Mouse (Mus musculus) midbrain, embryonic 11.5 days (tissue): ENCODE data around the gene Ap1g1. TPM values are rescaled to one million over a fixed set of nuclear protein-coding genes. Genes with fewer than 3 reads are reported as not detected.

Experiments
- ATAC-seq: fragments of 200-750 bp; cut with Nextera tagmentation; 2 replicates; pipeline ENCODE4 v1.8.0; 2017; ENCODE audit warnings: moderate TSS enrichment, moderate library complexity; ENCODE audit not compliant: low FRiP score
- DNase-seq: peaks from one replicate; pipeline ENCODE4 v3.0.0; 2015; ENCODE audit warnings: low spot score; ENCODE audit errors: missing footprints
- H3K27ac ChIP-seq: fragments of 300-500 bp; sonication (generic); 2 replicates; pipeline ENCODE4 v1.5.1; 2014; ENCODE audit warnings: low read depth, low read length
- H3K27me3 ChIP-seq: fragments of 300-500 bp; sonication (generic); 2 replicates; pipeline ENCODE4 v1.6.1; 2014; ENCODE audit warnings: mild to moderate bottlenecking, low read length, moderate library complexity, mixed read lengths; ENCODE audit not compliant: control insufficient read depth, insufficient read depth
- H3K36me3 ChIP-seq: fragments of 300-500 bp; sonication (generic); 2 replicates; pipeline ENCODE4 v1.6.1; 2014; ENCODE audit warnings: mild to moderate bottlenecking, low read length, moderate library complexity, mixed read lengths; ENCODE audit not compliant: control insufficient read depth, insufficient read depth
- H3K4me1 ChIP-seq: fragments of 300-500 bp; sonication (generic); 2 replicates; pipeline ENCODE4 v1.6.1; 2014; ENCODE audit warnings: low read length; ENCODE audit not compliant: control insufficient read depth, insufficient read depth
- H3K4me2 ChIP-seq: fragments of 300-500 bp; sonication (generic); 2 replicates; pipeline ENCODE4 v1.6.1; 2014; ENCODE audit warnings: mild to moderate bottlenecking, moderate library complexity
- H3K4me3 ChIP-seq: fragments of 300-500 bp; sonication (generic); 2 replicates; pipeline ENCODE4 v1.5.1; 2014; ENCODE audit warnings: low read depth, low read length
- H3K9ac ChIP-seq: fragments of 300-500 bp; sonication (generic); 2 replicates; pipeline ENCODE4 v1.6.1; 2014; ENCODE audit warnings: low read length
- H3K9me3 ChIP-seq: fragments of 300-500 bp; sonication (generic); 2 replicates; pipeline ENCODE4 v1.6.1; 2016; ENCODE audit warnings: low read length; ENCODE audit not compliant: control insufficient read depth
- WGBS: fragments of 180-500 bp; shearing (Covaris S2); extraction: QIAGEN DNeasy Blood & Tissue Kit; methylation state at CpG from one replicate; pipeline ENCODE4 v1.1.7; 2014; 5-methylcytosine and 5-hydroxymethylcytosine counted together
- polyA plus RNA-seq: library from polyadenylated mRNA; unstranded; fragments of >200 nt; fragmentation: Nextera tagmentation; extraction: Ambion mirVana; gene quantifications from 2 replicates; pipeline ENCODE4 v1.2.1, GENCODE M21; 2014

Ap1g1 gene
- polyA plus RNA-seq, 1 experiment from 2014 or later, result 41.6 TPM

DNA sequence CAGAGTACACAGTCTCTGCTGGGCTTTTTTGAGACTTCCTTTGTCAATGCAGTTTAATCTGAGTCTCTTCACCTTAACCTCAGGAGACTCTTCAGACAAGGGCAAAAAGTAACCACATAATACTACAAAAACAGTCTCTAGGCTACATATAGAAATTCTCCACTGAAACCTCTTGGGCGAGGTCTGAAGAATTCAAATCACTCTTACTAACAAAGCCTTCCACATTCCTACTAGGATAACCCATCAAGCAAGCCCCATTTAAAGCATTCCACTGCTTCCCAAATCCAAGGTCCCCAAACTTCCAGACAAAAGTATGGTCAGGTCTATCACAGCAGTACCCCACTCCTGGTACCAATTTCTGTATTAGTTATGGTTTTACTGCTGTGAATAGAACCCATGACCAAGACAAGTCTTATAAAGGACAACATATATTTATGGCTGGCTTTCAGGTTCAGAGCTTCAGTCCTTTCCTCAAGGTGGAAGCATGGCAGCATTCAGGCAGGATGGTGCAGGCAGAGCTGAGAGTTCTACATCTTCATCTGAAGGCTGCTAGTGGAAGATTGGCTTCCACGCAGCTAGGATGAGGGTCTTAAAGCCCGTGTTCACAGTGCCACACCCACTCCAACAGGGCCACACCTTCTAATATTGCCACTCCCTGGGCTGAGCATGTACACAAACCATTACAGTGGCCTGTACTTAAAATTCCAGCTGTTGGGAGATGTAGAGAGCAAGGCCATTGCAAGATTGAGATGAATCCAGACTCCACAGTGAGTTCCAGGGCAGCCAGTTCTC, 112.6 kb downstream of the Ap1g1 start:
- Histone ChIP-seq H3K4me3 (no peak overlapping the region), H3K27ac (no peak overlapping the region), H3K4me2 (no peak overlapping the region), H3K9ac (no peak overlapping the region), H3K27me3 (no peaks in the 10 kb centered on the region), H3K9me3 (no peaks in the 10 kb centered on the region), H3K4me1 (no peaks in the 10 kb centered on the region), H3K36me3 (no peaks in the 10 kb centered on the region; the same call in 1 of the 2 replicates)
- ATAC-seq (no peak), DNase-seq (no peak)
- 93% methylated on average over 3 of the region's 3 CpGs for WGBS

DNA sequence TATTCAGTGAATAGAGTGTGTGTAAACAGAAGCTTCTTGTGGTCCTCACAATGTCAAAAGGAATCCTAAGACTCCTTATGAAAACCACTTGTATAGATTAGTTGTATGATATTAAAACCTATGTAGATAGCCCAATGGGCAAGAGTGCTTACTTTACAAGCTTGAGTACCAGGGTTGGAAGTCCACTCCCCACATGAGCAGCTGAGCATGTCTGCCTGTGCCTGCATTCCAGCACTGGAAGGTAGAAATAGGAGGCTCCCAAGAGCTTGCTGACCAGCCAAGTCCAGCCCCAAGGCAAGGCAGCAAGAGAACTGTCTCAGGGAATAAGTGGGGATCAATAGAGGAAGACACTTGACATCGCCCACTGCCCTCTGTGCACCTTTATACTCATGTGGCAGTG, 116.3 kb downstream of the Ap1g1 start:
- Histone ChIP-seq H3K9ac (no peak overlapping the region), H3K27me3 (no peaks in the 10 kb centered on the region), H3K4me1 (no peaks in the 10 kb centered on the region), H3K36me3 (no peaks in the 10 kb centered on the region; the same call in 1 of the 2 replicates), H3K9me3 (no peaks in the 10 kb centered on the region), H3K4me3 (no peak overlapping the region), H3K27ac (no peak overlapping the region), H3K4me2 (no peak overlapping the region)
- 100% methylated on average over 1 of the region's 1 CpGs for WGBS
- ATAC-seq (no peak), DNase-seq (no peak)

DNA sequence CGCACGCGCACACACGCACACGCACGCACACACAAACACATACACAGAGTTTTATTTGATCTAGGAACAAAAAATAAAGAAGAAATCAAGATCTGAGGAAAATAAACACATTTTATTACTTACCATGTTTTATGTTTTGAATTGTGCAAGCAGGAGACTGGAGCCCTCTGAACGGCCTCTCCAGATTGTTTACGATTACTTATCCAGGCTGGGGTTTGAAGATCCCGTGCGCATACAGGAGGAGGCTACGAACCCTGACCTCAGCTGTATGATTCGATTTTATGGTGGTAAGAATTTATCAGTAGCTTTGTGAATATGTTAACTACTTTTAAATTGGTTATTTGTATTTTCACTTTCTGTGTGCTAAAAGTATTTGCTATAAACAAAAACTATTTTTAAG, 117.0 kb downstream of the Ap1g1 start:
- DNase-seq, result no peak
- Histone ChIP-seq H3K9me3 (no peaks in the 10 kb centered on the region), H3K36me3 (no peaks in the 10 kb centered on the region; the same call in 1 of the 2 replicates), H3K4me2 (no peak overlapping the region), H3K4me3 (no peak overlapping the region), H3K9ac (no peak overlapping the region), H3K27me3 (no peaks in the 10 kb centered on the region), H3K27ac (no peak overlapping the region), H3K4me1 (no peaks in the 10 kb centered on the region)
- WGBS, result 85% methylated on average over 12 of the region's 12 CpGs
- no peak for ATAC-seq

DNA sequence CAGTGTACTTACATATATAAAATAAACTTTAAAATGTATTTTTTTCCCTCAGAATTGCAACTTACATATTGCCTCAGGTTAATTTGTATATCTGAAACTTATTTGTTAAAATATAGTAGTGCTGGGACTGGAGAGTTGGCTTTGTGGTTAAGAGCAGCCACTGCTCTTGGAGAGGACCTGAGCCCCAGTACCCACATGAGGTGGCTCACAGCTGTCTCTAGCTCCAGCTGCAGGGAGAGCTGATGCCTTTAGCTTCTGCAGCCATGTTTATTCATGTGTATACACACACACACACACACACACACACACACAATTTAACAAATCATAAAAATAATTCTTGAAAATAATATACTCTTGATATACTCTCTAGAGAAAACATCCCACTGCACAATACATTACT, 124.0 kb downstream of the Ap1g1 start:
- Histone ChIP-seq H3K9me3 (no peaks in the 10 kb centered on the region), H3K27me3 (no peaks in the 10 kb centered on the region), H3K4me2 (no peak overlapping the region), H3K27ac (no peak overlapping the region), H3K36me3 (peaks cover 3% of the 10 kb centered on the region; the same call in 1 of the 2 replicates), H3K4me1 (no peaks in the 10 kb centered on the region), H3K9ac (no peak overlapping the region), H3K4me3 (no peak overlapping the region)
- no peak for DNase-seq
- ATAC-seq, result no peak

DNA sequence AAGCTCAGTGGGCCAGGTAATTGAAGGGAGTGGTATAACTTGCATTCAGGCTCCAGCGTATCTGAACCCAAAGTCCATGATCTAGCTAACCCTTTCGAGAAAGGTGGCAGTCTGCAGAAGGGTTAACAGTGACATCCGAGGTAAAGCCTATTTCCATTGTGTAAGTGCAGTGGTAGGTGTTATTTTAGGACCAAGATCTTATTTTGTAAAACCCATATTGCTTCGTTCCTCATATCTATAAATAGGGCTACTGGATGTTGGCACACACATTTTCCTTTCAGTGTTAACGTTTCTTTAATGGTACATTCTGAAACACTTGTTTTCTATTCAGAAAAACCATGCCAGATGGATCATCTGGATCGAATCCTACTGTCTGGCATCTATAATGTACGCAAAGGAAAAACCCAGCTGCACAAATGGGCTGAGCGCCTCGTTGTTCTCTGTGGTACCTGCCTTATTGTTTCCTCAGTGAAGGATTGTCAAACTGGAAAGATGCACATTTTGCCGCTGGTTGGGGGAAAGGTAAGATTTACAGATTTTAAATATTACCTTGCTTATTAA, 125.6 kb downstream of the Ap1g1 start:
- Histone ChIP-seq H3K4me1 (no peaks in the 10 kb centered on the region), H3K9ac (no peak overlapping the region), H3K9me3 (no peaks in the 10 kb centered on the region), H3K4me3 (no peak overlapping the region), H3K27ac (no peak overlapping the region), H3K4me2 (no peak overlapping the region), H3K27me3 (no peaks in the 10 kb centered on the region), H3K36me3 (peaks cover 3% of the 10 kb centered on the region; the same call in 1 of the 2 replicates)
- WGBS, result 92% methylated on average over 10 of the region's 10 CpGs
- DNase-seq, result no peak
- ATAC-seq, result no peak

DNA sequence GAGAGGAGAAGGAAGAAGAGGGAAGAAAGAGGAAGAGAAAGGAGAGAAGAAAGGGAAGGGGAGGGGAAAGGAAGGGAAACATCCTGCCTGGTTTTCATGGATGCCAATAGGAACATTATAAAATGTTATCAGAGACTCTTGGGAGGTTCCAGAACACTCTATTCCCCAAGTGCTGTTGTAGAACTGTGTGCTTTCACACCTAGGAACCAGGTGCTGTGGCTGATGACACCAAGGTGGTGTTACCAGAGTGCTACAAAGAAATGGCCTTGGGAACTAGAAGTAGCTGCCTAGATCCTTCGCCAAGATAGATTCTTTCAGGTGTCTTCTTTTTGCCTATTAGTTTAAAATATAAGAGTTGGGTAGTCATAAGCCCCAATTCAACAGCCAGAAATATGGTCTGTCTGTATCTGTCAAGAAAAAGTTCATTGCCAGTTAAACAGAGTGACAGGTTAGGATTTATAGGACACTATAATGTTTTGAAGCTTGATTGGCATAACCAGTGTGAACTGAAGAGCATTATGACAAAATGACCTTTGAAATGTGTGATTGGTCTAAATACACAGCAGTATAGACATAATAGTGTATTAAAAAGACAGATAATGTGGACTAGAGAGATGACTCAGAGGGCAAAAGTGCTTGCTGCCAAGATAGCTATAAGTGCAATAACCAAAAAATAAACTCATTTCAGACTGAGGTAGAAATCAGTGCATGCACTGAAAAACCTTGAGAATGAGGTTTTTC, 126.7 kb downstream of the Ap1g1 start:
- no peaks in the 10 kb centered on the region for H3K4me1 ChIP-seq
- H3K4me3 ChIP-seq, result no peak overlapping the region
- H3K4me2 ChIP-seq, result no peak overlapping the region
- no peaks in the 10 kb centered on the region for H3K27me3 ChIP-seq
- WGBS, result 92% methylated on average over 1 of the region's 1 CpGs
- H3K36me3 ChIP-seq, result peaks cover 6% of the 10 kb centered on the region; the same call in 1 of the 2 replicates
- no peak overlapping the region for H3K9ac ChIP-seq
- DNase-seq (no peak), ATAC-seq (no peak)
- H3K27ac ChIP-seq, result no peak overlapping the region
- no peaks in the 10 kb centered on the region for H3K9me3 ChIP-seq

DNA sequence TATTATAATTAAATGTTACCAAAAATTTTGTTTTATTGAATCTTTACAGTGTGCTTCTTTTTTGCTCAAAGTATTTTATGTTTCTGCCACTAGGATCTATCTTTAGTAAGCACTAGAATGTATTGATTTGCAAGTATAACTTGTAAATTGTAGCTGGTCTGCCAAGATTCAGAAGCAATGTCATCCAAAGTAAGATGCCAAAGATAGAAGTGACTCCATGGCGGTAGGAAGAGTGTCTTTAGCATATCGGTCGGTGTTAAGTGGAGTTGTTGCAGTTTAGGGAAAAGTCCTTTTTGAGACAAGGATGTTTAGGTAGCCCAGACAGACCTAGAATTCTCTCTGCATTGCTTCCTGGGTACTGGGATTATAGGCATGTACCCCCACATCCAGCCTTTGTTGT, 128.6 kb downstream of the Ap1g1 start:
- H3K27me3 ChIP-seq, result no peaks in the 10 kb centered on the region
- ATAC-seq (no peak), DNase-seq (no peak)
- H3K4me3 ChIP-seq, result no peak overlapping the region
- no peak overlapping the region for H3K9ac ChIP-seq
- no peak overlapping the region for H3K4me2 ChIP-seq
- WGBS, result 96% methylated on average over 3 of the region's 3 CpGs
- H3K9me3 ChIP-seq, result no peaks in the 10 kb centered on the region
- no peak overlapping the region for H3K27ac ChIP-seq
- H3K4me1 ChIP-seq, result no peaks in the 10 kb centered on the region
- H3K36me3 ChIP-seq, result peaks cover 3% of the 10 kb centered on the region; the same call in 1 of the 2 replicates

DNA sequence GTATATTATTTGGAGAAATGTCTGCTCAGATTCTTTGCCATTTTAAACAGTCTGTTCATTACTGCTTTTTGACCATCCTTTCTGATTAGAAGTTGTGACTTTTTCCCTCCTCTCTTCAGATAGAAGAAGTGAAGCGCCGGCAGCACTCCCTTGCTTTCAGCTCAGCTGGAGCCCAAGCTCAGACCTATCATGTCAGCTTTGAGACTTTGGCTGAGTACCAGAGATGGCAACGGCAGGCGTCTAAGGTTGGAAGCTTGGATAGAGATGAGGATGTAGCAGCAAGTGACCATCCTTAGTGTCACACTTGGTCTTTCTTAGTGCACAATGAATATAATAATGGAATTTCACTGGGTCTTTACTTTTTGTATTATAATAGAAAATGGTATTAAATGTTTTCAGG, 129.0 kb downstream of the Ap1g1 start:
- Histone ChIP-seq H3K9me3 (no peaks in the 10 kb centered on the region), H3K36me3 (peaks cover 3% of the 10 kb centered on the region; the same call in 1 of the 2 replicates), H3K4me2 (no peak overlapping the region), H3K4me1 (no peaks in the 10 kb centered on the region), H3K9ac (no peak overlapping the region), H3K4me3 (no peak overlapping the region), H3K27me3 (no peaks in the 10 kb centered on the region), H3K27ac (no peak overlapping the region)
- ATAC-seq (no peak), DNase-seq (no peak)
- 95% methylated on average over 4 of the region's 4 CpGs for WGBS
